Mouse (Mus musculus) midbrain, embryonic 15.5 days (tissue): ENCODE data around the gene Ndufs5. TPM values are rescaled to one million over a fixed set of nuclear protein-coding genes. Genes with fewer than 3 reads are reported as not detected.
A peak's percentile ranks its signal among the peaks of the same experiment; 100 is the strongest.

Source experiments
- ATAC-seq: fragments of 200-750 bp; cut with Nextera tagmentation; replicated peaks from 2 replicates; pipeline ENCODE4 v1.8.0; 2017; ENCODE audit warnings: moderate TSS enrichment
- H3K27ac ChIP-seq: fragments of 300-500 bp; sonication (generic); 2 replicates; pipeline ENCODE4 v1.5.1; 2015; ENCODE audit warnings: mild to moderate bottlenecking, inconsistent platforms
- H3K27me3 ChIP-seq: fragments of 300-500 bp; sonication (generic); replicated peaks from 2 replicates; pipeline ENCODE4 v1.6.1; 2015; ENCODE audit warnings: inconsistent platforms
- H3K36me3 ChIP-seq: fragments of 300-500 bp; sonication (generic); replicated peaks from 2 replicates; pipeline ENCODE4 v1.6.1; 2015; ENCODE audit warnings: inconsistent platforms
- H3K4me1 ChIP-seq: fragments of 300-500 bp; sonication (generic); 2 replicates; pipeline ENCODE4 v1.6.1; 2015; ENCODE audit warnings: inconsistent platforms
- H3K4me2 ChIP-seq: fragments of 300-500 bp; sonication (generic); 2 replicates; pipeline ENCODE4 v1.6.1; 2015; ENCODE audit warnings: inconsistent platforms, mild to moderate bottlenecking, moderate library complexity
- H3K4me3 ChIP-seq: fragments of 300-500 bp; sonication (generic); 2 replicates; pipeline ENCODE4 v1.5.1; 2015; ENCODE audit warnings: mild to moderate bottlenecking, inconsistent platforms
- H3K9ac ChIP-seq: fragments of 300-500 bp; sonication (generic); 2 replicates; pipeline ENCODE4 v1.6.1; 2015; ENCODE audit warnings: mild to moderate bottlenecking, inconsistent platforms
- H3K9me3 ChIP-seq: fragments of 300-500 bp; sonication (generic); 2 replicates; pipeline ENCODE4 v1.6.1; 2016; ENCODE audit warnings: inconsistent platforms
- WGBS: fragments of 180-500 bp; shearing (Covaris S2); methylation state at CpG from one replicate; pipeline ENCODE4 v1.1.7; 2015; ENCODE audit warnings: mixed read lengths; 5-methylcytosine and 5-hydroxymethylcytosine counted together
- polyA plus RNA-seq: library from polyadenylated mRNA; unstranded; fragments of >200 nt; fragmentation: Nextera tagmentation; extraction: Ambion mirVana; gene quantifications from 2 replicates; pipeline ENCODE4 v1.2.1, GENCODE M21; 2015

Ndufs5 gene
- polyA plus RNA-seq, 1 experiment from 2014 or later, result 413 TPM

DNA sequence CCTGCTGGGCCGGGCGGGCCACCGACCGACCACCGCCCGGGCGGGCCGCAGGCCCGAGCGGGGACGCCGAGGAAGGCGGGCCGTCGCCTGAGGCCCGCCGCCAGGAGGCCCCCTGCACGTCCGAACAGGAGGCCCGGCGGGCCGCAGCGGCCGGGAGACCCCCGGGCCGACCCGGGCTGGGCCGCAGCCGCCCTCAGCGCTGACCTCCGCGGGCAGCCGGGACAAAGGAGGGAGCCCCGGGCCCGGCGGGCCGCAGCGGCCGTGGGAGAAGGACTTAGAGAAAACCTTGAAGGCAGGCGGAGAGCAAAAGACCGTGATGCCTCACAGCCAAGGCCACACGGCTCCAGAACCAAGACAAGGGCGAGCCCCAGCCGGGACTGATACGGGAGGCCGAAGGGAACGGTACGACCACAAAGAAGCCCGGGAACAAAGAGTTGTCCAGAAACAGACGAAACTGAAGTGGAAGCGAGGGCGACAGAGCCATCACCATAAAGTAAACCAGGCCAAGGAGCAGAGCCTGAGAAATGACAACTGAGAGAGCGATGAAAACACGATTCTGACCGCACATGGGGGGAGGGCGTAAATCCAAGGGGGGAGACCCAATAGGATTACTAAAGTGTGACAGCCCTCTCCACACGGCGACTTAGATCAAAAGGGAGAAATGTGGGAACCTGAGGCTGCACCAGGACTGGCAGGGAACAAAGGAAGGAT, 52.9 kb downstream of the Ndufs5 start:
- Histone ChIP-seq H3K27ac (peak overlapping the region; percentile 98), H3K9me3 (no peaks in the 10 kb centered on the region), H3K4me2 (peak overlapping the region; percentile 85), H3K9ac (peak overlapping the region; percentile 92), H3K4me1 (peaks cover 65% of the 10 kb centered on the region), H3K36me3 (no peaks in the 10 kb centered on the region), H3K4me3 (peak overlapping the region; percentile 76), H3K27me3 (no peaks in the 10 kb centered on the region)
- peak; percentile 43 for ATAC-seq
- under 1% methylated on average over 37 of the region's 58 CpGs for WGBS

DNA sequence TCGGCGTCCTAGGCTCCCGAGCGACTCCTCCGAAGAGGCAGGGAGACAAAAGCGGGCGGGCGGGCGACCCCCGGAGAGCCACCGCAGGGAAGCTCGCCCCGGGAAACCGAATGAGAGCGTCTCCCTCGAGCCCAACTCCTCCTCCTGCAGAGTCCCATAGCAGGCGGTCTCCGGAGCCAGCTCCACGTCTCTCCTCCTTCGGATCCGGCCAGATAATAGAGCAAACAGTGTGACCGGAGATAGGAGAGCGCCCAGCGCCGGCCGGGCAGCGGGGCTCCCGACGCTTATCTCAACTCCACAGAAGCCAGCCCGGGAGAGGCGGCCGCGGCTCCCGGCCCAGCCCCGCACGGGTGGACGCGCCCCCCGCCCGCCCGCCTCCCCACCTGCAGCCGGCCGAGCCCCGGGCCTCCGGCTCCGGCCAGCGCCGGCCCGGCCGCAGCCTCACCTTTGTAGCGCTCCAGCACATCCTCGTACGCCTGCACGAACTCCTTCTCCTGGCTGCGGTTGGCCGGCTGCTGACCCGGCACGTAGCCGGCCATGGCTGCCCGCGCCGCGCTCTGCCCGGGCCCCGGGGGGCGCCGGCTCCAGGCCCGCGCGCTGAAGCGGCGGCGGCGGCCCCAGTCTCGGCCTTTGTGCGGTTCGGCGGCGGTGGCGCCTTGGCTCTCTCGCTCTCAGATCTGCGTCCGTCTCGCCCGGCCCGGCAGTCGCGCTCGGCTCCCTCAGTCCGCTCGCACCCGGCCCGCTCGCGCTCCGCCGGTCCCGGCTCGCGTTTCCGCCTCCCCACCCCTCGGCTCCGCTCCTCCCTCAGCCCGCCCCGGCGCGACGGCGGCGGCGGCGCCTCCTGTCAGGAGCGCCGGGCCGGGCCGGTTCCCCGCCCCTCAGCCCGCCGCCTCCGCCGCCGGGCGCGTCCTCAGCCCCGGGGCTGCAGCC, 53.7 kb downstream of the Ndufs5 start:
- Histone ChIP-seq H3K27me3 (no peaks in the 10 kb centered on the region), H3K9me3 (no peaks in the 10 kb centered on the region), H3K36me3 (no peaks in the 10 kb centered on the region), H3K9ac (peak overlapping the region; percentile 92), H3K27ac (peak overlapping the region; percentile 98), H3K4me1 (peaks cover 60% of the 10 kb centered on the region), H3K4me2 (peak overlapping the region; percentile 85), H3K4me3 (peak overlapping the region; percentile 76)
- ATAC-seq, result peak; percentile 70
- WGBS, result 0% methylated on average over 93 of the region's 125 CpGs

DNA sequence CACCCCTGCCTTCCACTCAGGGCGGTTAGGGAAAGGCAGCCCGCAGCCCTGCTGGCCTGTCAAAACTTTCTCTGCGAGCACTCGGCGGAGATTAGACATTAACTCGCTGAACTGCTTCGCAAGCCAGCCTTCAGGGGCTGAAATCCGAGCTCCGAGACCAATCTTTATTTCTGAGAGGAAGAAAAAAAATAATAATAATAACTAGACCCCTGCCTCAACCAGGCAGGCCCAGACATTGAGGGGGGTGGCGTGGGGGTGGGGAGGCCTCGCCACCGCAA, 54.4 kb downstream of the Ndufs5 start:
- no peaks in the 10 kb centered on the region for H3K36me3 ChIP-seq
- H3K27me3 ChIP-seq, result no peaks in the 10 kb centered on the region
- no peaks in the 10 kb centered on the region for H3K9me3 ChIP-seq
- H3K27ac ChIP-seq, result peak overlapping the region; percentile 98
- peak overlapping the region; percentile 76 for H3K4me3 ChIP-seq
- H3K4me2 ChIP-seq, result peak overlapping the region; percentile 85
- H3K4me1 ChIP-seq, result peaks cover 60% of the 10 kb centered on the region
- peak overlapping the region; percentile 92 for H3K9ac ChIP-seq
- ATAC-seq, result no peak
- under 1% methylated on average over 12 of the region's 12 CpGs for WGBS

DNA sequence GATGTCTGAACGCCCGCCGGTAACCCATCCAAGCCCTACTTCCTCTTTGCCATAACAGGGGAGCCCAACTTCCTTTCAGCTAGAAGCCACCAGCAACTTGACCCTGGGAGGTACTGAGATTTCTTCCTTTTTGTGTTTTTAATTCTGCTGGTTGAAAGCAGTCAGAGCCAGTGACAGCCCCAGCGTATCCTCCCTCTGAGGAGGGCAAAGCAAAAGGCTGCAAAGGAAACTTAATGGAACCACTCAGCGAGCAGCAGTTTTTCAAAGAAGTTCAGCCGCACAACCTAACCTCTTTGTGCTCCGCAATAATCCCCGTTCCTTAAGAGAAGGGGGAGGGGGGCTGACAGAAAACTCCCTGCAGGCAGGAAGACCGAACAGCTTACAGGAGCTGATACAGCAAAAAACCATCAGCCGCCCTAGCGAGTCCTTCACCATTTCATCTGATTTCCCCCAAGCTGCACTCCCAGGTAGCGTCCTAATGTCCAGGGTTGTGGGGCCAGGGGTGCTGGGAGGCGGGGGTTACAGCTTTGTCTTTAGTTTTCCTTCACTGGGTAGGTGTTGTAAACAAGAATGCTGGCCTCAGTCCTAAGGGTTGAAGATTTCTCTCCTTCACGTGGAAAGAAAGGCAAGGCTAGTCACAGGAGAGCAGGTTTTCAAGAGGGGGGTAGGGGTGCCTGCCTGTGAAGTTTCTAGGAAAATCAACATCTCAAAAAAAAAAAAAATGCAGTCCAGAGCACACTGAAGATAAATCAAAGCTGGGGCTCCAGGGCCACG, 54.9 kb downstream of the Ndufs5 start:
- H3K27me3 ChIP-seq, result no peaks in the 10 kb centered on the region
- H3K9ac ChIP-seq, result no peak overlapping the region
- H3K4me2 ChIP-seq, result peak overlapping the region; percentile 85
- no peaks in the 10 kb centered on the region for H3K9me3 ChIP-seq
- no peaks in the 10 kb centered on the region for H3K36me3 ChIP-seq
- peaks cover 60% of the 10 kb centered on the region for H3K4me1 ChIP-seq
- peak overlapping the region; percentile 76 for H3K4me3 ChIP-seq
- 4% methylated on average over 15 of the region's 15 CpGs for WGBS
- H3K27ac ChIP-seq, result peak overlapping the region; percentile 98
- no peak for ATAC-seq

Other genes with a start within 250 kb of the Ndufs5 start
- 76.4 and 82.6 TPM in 2 replicates for gene Macf1, start 33.8 kb downstream of the Ndufs5 start, polyA plus RNA-seq
- 80.6 and 82.7 TPM in 2 replicates for gene Akirin1, start 32.1 kb upstream of the Ndufs5 start, polyA plus RNA-seq
- gene Rhbdl2, start 69.7 kb upstream of the Ndufs5 start, polyA plus RNA-seq, result 1.1 and 1.6 TPM in 2 replicates
- gene 4933427I04Rik, start 141.5 kb upstream of the Ndufs5 start, polyA plus RNA-seq, result 0.13 and 0.19 TPM in 2 replicates
- 32.8 and 33.7 TPM in 2 replicates for gene Mycbp, start 186.6 kb upstream of the Ndufs5 start, polyA plus RNA-seq
- gene Rragc, start 199.2 kb upstream of the Ndufs5 start, polyA plus RNA-seq, result 46.8 and 47.9 TPM in 2 replicates
- not detected in 2 replicates for gene 4930535I16Rik, start 199.8 kb upstream of the Ndufs5 start, polyA plus RNA-seq